Mouse (Mus musculus) embryonic facial prominence, embryonic 10.5 days (tissue): Measurements from ENCODE around the gene Ackr4. TPM values are rescaled to one million over a fixed set of nuclear protein-coding genes. Genes with fewer than 3 reads are reported as not detected.

Experiments used
- DNase-seq: peaks from one replicate; pipeline ENCODE4 v3.0.0-alpha.2; 2017; ENCODE audit warnings: low spot score
- H3K27ac ChIP-seq: fragments of 300-500 bp; sonication (generic); replicated peaks from 2 replicates; pipeline ENCODE4 v1.5.1; 2016; ENCODE audit warnings: mild to moderate bottlenecking
- H3K27me3 ChIP-seq: fragments of 300-500 bp; sonication (generic); replicated peaks from 2 replicates; pipeline ENCODE4 v1.6.1; 2016; ENCODE audit warnings: low read depth, mild to moderate bottlenecking; ENCODE audit not compliant: poor library complexity, severe bottlenecking
- H3K36me3 ChIP-seq: fragments of 300-500 bp; sonication (generic); replicated peaks from 2 replicates; pipeline ENCODE4 v1.6.1; 2016; ENCODE audit warnings: mild to moderate bottlenecking, moderate library complexity
- H3K4me1 ChIP-seq: fragments of 300-500 bp; sonication (generic); 2 replicates; pipeline ENCODE4 v1.6.1; 2016
- H3K4me3 ChIP-seq: fragments of 300-500 bp; sonication (generic); 2 replicates; pipeline ENCODE4 v1.5.1; 2016; ENCODE audit warnings: mild to moderate bottlenecking, moderate library complexity
- H3K9me3 ChIP-seq: fragments of 300-500 bp; sonication (generic); 2 replicates; pipeline ENCODE4 v1.6.1; 2016; ENCODE audit warnings: mild to moderate bottlenecking
- WGBS: fragments of 180-500 bp; shearing (Covaris S2); methylation state at CpG from one replicate; pipeline ENCODE4 v1.1.7; 2016; 5-methylcytosine and 5-hydroxymethylcytosine counted together
- polyA plus RNA-seq: library from polyadenylated mRNA; unstranded; fragments of >200 nt; fragmentation: Nextera tagmentation; extraction: Ambion mirVana; gene quantifications from 2 replicates; pipeline ENCODE4 v1.2.1, GENCODE M21; 2016

Ackr4 gene
- polyA plus RNA-seq, 1 experiment from 2014 or later, result 0.19 TPM

DNA sequence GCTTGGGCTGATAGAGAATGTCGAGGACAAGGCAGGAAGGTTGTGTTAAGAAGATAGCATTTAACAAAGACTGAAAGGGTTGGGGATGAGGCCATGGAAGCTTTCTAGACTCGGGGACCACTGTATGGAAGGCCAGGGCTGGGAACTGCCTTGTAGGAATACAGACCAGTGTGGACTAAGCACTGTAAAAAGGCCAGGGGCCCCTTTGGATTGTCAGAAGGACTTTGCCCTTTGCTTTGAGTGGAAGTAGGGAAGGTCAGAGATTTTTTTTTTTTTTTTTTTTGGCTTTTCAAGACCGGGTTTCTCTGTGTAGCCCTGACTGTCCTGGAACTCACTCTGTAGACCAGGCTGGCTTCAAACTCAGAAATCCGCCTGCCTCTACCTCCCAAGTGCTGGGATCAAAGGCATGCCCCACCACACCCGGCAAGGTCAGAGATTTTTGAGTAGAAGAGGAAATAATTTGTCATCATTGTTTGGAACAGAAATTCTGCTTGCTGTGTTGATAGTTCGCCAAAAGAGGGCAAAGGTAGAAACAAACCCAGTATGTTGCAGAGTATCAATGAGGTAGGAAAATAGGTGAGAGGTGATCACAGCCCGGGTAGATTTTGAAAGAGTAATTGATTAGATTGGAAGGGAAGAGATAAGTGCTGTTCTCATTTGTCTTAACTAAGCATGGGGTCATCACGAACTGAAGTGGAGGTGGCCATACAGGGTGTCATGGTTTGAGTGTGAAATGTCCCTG is 55.7 kb downstream of the Ackr4 start:
- 82% methylated on average over 8 of the region's 8 CpGs for WGBS

DNA sequence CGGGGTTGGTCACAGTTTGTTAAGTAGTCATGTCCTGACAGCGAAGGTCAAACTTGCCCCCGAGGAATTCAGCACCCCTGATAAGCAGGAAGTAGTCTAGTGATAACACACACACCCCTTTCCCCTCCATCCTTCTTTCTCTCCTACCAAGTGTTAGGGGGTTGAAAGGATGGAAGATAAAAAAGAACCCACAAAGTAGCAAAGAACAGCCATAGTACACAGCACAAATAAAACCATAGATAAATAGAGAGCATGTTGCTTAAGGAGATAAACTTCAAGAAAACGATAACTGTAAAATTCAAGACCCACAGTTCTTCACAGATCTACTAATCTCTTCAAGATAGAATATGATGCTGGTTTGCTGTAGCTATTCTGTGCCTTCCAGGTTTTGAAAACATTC is 56.5 kb downstream of the Ackr4 start:
- Histone ChIP-seq H3K4me3 (no peak overlapping the region), H3K9me3 (no peaks in the 10 kb centered on the region), H3K36me3 (no peaks in the 10 kb centered on the region), H3K27me3 (no peaks in the 10 kb centered on the region), H3K4me1 (no peaks in the 10 kb centered on the region), H3K27ac (no peak overlapping the region)
- no peak for DNase-seq
- 83% methylated on average over 4 of the region's 4 CpGs for WGBS

More for the DNA sequence above, 55.7 kb downstream of the Ackr4 start:
- no peak for DNase-seq
- Histone ChIP-seq H3K4me3 (no peak overlapping the region), H3K27me3 (no peaks in the 10 kb centered on the region), H3K4me1 (no peaks in the 10 kb centered on the region), H3K9me3 (no peaks in the 10 kb centered on the region), H3K36me3 (no peaks in the 10 kb centered on the region), H3K27ac (no peak overlapping the region)

DNA sequence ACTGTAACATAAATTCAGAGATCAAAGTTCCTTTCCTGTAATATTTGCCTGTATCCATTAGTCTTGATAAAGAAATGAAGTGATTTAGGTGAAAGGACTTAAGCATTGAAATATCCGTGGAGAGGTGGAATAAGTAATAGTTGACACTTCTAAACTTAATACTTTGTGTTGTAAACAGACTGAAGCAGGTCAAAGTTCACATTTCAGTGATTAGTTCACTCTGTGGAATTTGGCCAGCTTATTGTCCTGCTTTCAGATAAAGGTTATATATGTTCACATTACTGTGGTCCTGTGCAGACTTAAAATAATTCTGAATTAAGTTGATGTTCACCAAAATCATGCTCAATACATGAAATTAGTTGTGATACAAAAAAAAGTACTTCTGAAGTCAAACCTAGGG is 62.2 kb downstream of the Ackr4 start:
- no peaks in the 10 kb centered on the region for H3K27me3 ChIP-seq

DNA sequence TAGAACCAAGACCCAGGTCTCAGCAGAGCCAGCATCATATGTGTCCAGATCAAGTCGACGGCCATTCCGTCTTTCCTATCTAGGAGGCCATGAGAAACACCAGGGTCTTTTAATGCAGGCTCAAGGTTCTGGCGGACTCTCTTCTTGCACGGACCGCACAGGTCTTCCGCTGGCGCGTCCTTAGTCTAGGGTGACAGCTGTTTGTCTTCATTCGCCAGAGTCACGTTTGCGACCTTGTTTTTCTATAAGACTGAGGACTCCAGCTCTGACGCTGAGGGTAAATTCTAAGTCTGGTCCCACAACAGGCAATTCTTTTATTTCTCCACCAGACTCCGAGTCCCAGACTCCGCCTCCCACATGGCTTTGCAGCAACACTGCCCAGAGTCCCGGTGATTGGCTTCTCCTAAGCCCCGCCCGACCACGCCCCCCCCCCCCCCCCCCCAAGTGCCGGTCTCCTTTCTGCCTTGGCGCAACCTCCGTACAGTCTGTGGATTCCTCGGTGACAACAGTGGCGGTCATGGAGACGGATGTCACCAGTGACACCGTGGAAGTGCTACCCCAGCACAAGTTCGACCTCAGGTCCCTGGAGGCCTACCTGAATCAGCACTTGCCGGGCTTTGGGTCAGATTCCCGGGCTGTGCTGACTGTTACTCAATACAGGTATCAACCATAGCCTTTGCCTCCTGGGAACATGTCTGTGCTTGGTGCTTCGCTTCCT is 63.3 kb downstream of the Ackr4 start, which contains the start of gene Acad11:
Gene Acad11 (plus strand): TSS at position 134 of the 718 bp plus-strand sequence.
- Histone ChIP-seq H3K9me3 (no peaks in the 10 kb centered on the region), H3K27ac (peak within 1 kb of the TSS; percentile 93), H3K27me3 (no peaks in the 10 kb centered on the region), H3K36me3 (peaks cover 18% of the 10 kb centered on the region), H3K4me1 (peaks cover 17% of the 10 kb centered on the region), H3K4me3 (peak within 1 kb of the TSS; percentile 84)
- DNase-seq, result peak; percentile 90
- WGBS, result under 1% methylated on average over 30 of the region's 30 CpGs

More for the DNA sequence above, 62.2 kb downstream of the Ackr4 start:
- Histone ChIP-seq H3K36me3 (peaks cover 11% of the 10 kb centered on the region), H3K4me3 (no peak overlapping the region), H3K4me1 (peaks cover 17% of the 10 kb centered on the region), H3K9me3 (no peaks in the 10 kb centered on the region), H3K27ac (no peak overlapping the region)
- 40% methylated on average over 1 of the region's 1 CpGs for WGBS
- no peak for DNase-seq

DNA sequence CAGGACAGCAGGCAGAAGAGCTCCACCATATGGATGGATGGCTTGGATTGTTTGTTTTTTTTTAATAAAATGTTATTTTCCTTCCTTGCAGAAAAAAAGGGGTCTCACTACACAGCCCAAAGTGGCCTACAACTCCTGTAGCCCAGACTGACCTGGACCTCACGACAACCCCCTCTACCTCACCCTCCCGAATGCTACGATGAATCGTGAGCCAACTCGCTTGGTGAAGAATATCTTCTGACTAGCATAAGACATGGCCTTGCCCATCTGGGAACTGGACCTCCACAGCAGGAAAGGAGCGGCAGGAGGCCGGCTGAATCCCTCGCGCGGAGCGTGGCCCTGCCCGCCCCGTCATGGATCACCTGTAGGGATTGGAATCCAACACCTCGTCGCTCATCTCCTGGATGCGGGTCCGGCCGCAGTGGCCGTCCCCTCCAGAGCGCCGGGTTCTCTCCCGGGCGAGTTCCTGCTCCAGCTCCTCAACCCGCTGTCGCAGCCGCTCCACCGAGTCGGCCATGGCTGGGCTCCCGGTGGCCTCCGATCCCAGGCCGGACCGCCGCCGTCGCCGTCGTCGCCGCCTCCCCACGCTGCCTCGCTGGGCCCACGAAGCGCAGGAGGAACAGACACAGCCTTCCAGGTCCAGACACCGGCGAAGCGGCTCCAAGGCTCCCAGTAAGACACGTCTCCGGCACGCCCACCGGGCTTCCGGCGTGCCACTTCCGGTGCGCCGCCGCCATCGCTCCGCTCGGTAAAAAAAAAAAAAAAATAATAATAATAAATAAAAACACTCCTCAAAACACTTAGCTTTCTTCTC is 64.1 kb downstream of the Ackr4 start, which contains the start of gene Uba5:
Gene Uba5 (minus strand): TSS at position 705 of the 814 bp plus-strand sequence.
- WGBS, result under 1% methylated on average over 59 of the region's 59 CpGs

DNA sequence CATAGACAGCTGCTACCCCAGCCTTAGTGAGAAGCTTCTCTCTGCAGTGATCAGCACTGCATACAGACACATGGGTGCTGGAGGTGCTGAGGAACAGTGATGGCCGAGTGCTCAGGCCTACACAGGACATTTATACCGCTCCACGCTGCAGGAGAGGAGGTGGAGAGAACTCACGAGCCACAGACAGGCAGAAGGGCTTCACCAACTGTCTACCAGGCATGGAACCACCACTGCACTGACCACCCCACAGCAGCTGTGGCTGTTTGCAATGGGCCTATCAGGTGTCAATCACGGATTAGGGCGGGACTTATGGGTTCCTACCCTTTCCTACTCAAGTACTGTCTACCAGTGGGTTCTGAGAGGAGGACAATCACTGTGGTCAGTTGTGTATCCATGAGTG is 75.7 kb downstream of the Ackr4 start:
- Histone ChIP-seq H3K9me3 (no peaks in the 10 kb centered on the region), H3K4me3 (no peak overlapping the region), H3K4me1 (no peaks in the 10 kb centered on the region), H3K27me3 (no peaks in the 10 kb centered on the region), H3K27ac (no peak overlapping the region), H3K36me3 (peaks cover 98% of the 10 kb centered on the region)
- DNase-seq, result no peak
- 89% methylated on average over 6 of the region's 6 CpGs for WGBS

More for the DNA sequence above, 64.1 kb downstream of the Ackr4 start, which contains the start of gene Uba5:
- no peaks in the 10 kb centered on the region for H3K9me3 ChIP-seq
- H3K27ac ChIP-seq, result peak within 1 kb of the TSS; percentile 93
- H3K27me3 ChIP-seq, result no peaks in the 10 kb centered on the region
- peak within 1 kb of the TSS; percentile 84 for H3K4me3 ChIP-seq
- DNase-seq, result peak; percentile 79
- H3K4me1 ChIP-seq, result peaks cover 17% of the 10 kb centered on the region
- H3K36me3 ChIP-seq, result peaks cover 26% of the 10 kb centered on the region

DNA sequence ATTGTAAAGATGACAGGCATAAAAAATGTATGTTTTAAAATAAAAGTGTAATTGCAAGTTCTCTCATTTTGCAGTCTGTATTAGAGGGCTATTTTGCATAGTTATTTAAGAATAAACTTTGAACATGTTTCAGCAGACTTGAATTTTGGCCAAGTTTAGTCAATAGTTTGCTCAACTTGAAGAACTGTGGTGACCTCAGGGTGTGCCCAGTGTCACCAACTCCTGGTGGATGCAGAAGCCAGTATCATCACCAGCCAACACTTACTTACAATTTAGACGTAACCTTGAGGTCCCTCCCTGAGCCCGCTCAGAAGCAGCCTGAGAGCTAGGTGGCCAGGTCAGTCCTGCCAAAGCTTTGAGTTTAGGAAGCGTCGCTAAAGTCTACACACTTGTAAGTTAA is 83.1 kb downstream of the Ackr4 start:
- WGBS, result 83% methylated on average over 4 of the region's 4 CpGs
- Histone ChIP-seq H3K36me3 (peaks cover 37% of the 10 kb centered on the region), H3K27me3 (no peaks in the 10 kb centered on the region), H3K4me1 (no peaks in the 10 kb centered on the region), H3K9me3 (no peaks in the 10 kb centered on the region), H3K4me3 (no peak overlapping the region), H3K27ac (no peak overlapping the region)
- DNase-seq, result no peak

DNA sequence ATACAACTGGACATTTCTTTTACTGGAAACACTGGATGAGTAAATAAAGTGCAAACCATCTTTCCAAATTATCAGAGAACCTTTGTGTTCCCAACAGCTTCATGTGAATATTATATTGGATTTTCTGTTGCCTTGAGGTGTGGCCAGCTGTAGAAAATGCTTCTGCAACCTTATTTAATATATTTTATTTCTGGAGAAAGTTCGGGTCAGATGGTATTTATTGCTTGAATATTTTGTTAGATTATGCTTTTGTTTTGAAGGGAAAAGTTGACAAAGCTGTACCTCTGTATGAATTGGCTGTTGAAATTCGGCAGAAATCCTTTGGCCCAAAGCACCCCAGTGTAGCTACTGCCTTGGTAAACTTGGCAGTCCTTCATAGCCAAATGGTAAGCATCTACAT is 86.4 kb downstream of the Ackr4 start, which contains the start of gene Gm28305:
Gene Gm28305 (plus strand): TSS at position 301 of the 400 bp plus-strand sequence.
- Histone ChIP-seq H3K4me1 (peaks cover 5% of the 10 kb centered on the region), H3K9me3 (no peaks in the 10 kb centered on the region), H3K4me3 (no peak within 1 kb of the TSS), H3K27ac (no peak within 1 kb of the TSS), H3K36me3 (peaks cover 25% of the 10 kb centered on the region), H3K27me3 (no peaks in the 10 kb centered on the region)
- DNase-seq, result no peak
- WGBS, result 80% methylated on average over 2 of the region's 2 CpGs

DNA sequence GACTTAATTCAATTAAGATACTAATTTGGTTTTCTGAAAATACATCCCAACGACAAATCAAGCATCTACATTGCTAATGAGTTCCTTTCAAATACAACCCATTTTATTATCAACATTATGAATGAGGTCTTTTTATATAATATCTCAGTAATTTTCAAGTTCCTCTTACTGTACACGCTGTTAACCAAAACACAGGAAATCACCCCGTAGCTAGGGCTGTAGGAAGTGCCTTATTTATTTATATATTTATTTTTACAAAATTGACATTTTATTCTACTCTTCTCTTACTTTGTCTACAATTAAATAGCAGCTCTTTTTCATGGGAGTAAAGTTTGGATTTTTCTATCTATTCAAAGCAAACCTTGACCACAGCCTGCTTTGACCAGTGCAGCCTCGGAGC is 87.0 kb downstream of the Ackr4 start:
- Histone ChIP-seq H3K9me3 (no peaks in the 10 kb centered on the region), H3K27ac (no peak overlapping the region)
- WGBS, result 85% methylated on average over 4 of the region's 4 CpGs

DNA sequence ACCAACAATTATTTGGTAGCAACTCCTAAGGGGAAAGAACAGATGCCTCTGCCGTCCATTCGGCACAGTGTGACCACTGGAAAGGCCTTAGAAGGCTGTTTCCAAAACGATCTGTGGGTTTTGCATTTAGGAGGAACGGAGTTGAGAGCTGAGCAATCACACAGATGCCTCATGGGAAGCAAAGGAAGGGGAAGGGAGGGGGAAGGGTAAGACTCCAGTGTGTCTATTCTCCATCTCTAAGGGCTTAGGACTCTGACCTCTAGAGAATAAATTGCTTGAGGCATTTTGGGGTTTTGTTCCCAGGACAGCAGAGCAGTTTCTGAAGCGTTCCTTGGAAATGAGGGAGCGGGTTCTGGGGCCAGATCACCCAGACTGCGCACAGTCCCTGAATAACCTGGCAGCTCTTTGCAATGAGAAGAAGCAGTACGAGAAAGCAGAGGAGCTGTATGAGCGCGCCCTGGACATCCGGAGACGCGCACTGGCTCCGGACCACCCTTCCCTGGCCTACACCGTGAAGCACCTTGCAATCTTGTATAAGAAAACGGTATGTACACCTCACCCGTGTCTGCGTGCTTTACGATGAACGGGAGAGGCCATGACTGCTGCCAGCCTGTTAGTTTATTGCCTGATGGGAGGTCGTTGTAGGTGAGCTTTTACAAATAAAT is 87.6 kb downstream of the Ackr4 start:
- H3K9me3 ChIP-seq, result no peaks in the 10 kb centered on the region
- H3K4me1 ChIP-seq, result peaks cover 7% of the 10 kb centered on the region
- WGBS, result 89% methylated on average over 21 of the region's 21 CpGs
- no peaks in the 10 kb centered on the region for H3K27me3 ChIP-seq
- DNase-seq, result no peak
- no peak overlapping the region for H3K4me3 ChIP-seq
- H3K36me3 ChIP-seq, result peaks cover 25% of the 10 kb centered on the region
- no peak overlapping the region for H3K27ac ChIP-seq

More for the DNA sequence above, 87.0 kb downstream of the Ackr4 start:
- DNase-seq, result no peak
- no peak overlapping the region for H3K4me3 ChIP-seq
- H3K4me1 ChIP-seq, result peaks cover 7% of the 10 kb centered on the region
- peaks cover 25% of the 10 kb centered on the region for H3K36me3 ChIP-seq
- H3K27me3 ChIP-seq, result no peaks in the 10 kb centered on the region

DNA sequence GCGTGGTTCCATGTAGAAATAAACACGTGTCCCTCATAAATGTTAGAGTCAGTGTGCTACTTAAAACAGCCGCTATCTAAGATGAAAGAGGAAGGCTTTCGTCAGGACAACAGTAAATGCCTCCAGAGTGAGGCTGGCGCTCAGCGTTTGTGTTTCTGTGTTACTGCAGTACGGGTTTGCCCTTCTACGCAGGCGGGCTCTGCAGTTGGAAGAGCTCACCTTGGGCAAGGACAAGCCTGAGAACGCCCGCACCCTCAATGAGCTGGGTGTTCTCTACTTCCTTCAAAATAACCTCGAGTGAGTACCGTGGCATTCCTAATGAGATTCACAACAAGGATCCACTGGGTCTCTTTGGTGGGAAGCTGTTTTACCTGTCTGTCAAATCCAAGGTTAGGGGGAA is 88.5 kb downstream of the Ackr4 start:
- Histone ChIP-seq H3K4me3 (no peak overlapping the region), H3K36me3 (peaks cover 27% of the 10 kb centered on the region), H3K27me3 (no peaks in the 10 kb centered on the region), H3K27ac (no peak overlapping the region), H3K4me1 (peaks cover 7% of the 10 kb centered on the region), H3K9me3 (no peaks in the 10 kb centered on the region)
- no peak for DNase-seq
- 91% methylated on average over 13 of the region's 13 CpGs for WGBS
